Mouse (Mus musculus) embryo, embryonic 9.5 days (tissue): ENCODE measurements at regions not wholly inside any gene's neighbourhood (a gene's known extent, or its start where the extent isn't known, plus 50 kb on each side); places are given as distances from the start of the nearest gene placed in this dataset.

ENCODE experiments used
- DNase-seq: peaks from one replicate; pipeline ENCODE4 v3.0.0-alpha.2; 2017; ENCODE audit errors: extremely low spot score

- no peak for DNase-seq
Measured at GRCm38 (mm10) chr10:9085441-9085840, 199.6 kb upstream of the Sash1 start.

DNA sequence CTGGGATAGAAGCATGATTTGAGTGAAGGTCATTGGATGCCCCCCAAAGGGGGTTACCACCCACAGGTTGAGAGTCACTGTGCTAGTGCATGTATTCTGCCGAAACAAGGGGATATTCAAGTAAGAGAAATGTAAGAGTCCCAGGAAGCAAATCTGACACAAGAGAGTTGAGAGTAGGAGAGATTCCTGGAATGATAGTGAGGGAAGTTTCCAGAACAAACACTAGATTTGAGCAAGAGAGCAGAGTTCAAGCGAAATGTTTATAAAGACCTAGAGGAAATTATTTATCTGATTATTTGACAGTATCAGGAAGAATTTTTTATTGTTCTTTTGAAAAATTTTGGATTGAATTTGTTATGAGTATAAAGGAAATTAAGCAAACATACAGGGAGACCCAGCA lies 189.0 kb upstream of the Sash1 start:
- no peak for DNase-seq

DNA sequence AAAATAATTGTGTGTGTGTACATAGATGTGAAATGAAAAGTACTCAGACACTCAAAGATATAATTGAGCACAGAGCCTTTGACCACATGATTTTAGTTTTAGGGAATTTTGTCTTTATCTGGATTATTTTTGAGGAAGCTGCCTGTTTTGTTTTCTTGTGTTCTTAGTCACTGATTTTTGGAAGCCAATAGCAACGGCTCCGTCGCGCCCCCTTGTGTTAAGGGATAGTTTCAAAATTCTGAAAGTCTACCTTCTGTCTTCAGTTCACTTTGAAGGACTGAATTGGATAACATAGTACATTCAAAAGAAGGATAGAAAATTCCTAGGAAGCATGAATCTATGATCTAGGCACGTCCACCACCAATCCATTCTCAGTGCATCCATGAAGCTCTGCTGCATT lies 185.8 kb upstream of the Sash1 start:
- no peak for DNase-seq

- DNase-seq, result no peak
Measured at GRCm38 (mm10) chr10:9069608-9070190, 183.8 kb upstream of the Sash1 start.

DNA sequence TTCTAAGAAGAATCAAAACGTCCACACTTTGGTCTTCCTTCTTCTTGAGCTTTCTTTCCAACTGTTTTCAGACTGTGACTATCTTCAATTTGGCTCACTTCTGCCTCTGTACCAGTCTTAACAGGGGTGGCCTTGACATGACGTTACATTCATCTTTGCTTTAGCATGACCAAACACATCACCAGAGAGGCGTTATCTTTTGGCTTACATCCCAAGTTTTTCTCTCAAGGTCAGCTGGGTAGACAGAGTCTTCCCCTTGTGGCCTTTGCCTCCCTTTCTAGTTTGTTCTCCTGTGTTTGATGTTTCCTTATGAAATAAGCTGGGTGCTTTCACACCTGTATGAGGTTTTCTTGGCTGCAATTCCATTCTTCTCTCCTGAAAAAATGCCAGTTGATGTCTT lies 180.7 kb upstream of the Sash1 start:
- DNase-seq, result no peak

DNA sequence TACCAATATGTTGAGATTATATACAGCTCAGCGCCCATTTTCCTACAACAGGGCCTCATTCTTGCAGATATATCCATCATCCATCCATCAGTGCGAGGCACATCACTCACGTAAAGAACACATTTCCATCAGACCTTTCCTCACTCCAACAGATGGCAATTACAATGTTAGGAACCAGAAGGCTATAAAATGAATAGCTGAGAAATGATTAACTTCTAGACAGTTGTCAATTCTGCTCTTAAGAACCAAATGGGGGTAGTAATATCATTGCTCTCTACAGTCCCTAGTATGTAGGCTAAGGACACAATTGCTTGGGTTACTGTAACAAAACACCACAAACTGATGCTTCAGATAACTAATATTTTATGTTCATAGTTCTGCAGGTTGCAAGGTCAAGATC lies 176.1 kb upstream of the Sash1 start:
- DNase-seq, result no peak

DNA sequence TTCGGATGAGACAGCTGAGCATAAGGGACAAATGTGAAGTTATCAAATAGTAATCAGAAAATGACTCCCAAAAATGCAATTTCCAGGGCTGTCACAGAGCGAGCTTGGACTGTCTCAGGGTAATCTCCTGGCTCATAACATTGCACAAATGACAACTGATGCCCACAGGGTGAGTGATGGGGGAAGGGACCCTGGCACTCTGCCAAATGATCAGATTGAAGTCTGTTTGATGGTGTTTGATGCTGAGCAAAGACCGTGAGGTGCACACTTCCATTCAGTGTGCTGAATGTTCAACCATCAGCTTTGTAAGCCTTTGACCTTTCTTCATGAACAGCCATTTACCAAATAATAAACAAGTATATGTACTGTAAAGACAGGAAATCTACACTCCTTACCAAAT lies 169.4 kb upstream of the Sash1 start:
- no peak for DNase-seq

- DNase-seq, result peak; percentile 16
Measured at GRCm38 (mm10) chr10:9053371-9053770, 167.5 kb upstream of the Sash1 start.

DNA sequence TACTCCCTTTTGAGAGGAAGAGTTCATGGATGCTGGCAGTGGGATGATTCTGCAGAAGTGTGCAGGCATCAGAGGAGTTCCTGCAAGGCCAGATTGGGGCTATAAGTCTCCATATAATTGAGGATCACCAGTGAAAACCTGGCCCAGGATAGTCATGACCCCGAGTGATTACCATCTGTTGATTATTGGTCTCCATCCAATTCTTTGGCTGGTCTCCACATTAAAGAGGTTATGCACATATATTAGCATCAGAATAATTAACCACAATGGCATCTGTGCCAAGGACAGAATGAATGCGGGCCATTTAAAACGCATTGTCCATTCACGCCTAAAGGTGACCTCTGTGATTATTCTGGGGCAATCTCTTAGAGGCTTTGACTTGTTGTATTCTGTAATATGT lies 161.5 kb upstream of the Sash1 start:
- DNase-seq, result no peak

GRCm38 (mm10) chr10:9044746-9045370 lies 159.0 kb upstream of the Sash1 start:
- no peak for DNase-seq

DNA sequence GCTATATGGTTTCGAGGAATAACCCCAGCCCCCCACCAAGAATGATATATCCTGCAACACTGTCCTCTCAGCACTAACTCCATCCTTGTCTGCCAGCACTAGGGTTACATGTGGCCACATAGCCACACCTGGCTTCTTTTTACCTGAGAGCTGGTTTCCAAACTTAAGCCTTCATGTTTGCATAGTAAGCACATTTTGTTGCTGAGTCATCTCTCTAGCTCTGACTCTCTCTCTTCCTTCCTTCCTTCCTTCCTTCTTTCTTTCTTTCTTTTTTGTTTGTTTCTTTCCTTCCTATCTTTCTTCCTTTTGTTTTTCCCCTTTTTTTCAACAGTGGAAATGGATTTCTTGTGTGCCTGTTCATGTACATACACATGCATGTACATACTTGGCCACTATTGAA lies 157.6 kb upstream of the Sash1 start:
- no peak for DNase-seq

DNA sequence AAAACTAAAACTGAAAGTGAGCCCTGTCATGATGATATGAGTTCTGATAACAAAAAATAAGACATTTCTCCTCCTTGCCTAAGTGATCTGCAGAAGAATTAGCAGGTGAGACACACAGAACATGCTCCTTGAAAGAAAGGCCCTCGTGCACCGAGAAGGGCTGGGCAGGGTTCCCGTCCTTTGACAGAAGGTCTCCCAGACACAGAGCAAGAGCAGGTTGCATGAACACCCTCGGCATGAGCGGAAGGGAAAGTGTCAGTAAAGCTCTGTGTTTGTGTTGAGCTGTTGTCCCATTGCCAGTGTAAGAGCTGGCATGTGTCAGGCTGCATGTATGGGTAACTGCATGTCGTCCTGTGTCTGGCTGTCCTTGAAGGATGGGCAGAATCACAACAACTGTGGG lies 144.6 kb upstream of the Sash1 start:
- no peak for DNase-seq

DNA sequence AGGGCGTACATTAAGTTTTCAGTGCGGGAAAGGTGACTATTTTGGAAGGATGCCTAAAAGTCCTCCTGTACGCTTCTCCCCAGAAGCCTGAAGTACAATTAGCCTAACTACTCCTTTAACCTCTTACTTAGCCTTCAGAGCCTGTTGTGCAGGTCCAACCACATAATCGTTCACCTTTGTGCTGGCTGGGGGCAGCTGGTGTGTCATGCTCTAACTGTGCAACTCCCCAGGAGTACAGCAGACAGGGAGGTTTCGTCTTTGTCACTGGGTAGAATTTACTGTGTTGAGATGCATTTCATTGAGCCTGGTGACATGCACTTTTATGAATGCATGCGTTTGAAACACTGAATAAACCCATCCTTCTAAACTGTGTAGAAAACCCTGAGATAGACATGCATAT lies 143.6 kb upstream of the Sash1 start:
- DNase-seq, result no peak

- no peak for DNase-seq
Measured at GRCm38 (mm10) chr10:9027070-9027807, 141.4 kb upstream of the Sash1 start.

DNA sequence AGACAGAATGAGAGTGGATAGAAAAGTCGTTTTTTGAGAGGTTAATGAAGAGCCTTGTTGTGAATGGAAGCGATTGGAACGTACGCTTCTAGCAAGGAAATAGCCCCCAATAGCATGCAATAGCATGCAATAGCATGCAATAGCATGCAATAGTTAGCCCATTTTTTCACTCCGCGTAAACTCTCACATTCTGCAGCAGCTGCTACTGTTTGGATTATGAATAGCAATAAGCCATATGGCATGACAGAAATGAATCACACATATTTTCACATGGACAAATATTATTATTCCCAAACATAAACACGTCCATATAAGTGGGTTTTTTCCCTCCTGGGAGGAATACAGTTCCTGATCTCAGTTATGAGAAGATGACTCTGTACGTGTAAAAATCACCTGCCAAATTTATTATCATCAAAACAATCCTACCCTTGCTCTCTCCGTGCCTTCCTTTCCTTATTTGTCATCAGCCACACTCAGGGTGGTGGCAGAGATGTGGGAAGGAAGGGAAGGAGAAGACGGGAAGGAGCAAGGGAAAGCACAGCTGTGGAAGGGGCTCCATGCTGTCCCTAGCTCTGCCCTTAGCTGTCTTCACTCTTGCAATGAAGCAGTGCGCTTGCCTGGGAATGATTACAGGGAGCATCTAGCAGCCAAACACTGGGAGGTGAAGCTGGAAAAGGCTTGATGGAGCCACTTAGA lies 129.1 kb upstream of the Sash1 start:
- no peak for DNase-seq

DNA sequence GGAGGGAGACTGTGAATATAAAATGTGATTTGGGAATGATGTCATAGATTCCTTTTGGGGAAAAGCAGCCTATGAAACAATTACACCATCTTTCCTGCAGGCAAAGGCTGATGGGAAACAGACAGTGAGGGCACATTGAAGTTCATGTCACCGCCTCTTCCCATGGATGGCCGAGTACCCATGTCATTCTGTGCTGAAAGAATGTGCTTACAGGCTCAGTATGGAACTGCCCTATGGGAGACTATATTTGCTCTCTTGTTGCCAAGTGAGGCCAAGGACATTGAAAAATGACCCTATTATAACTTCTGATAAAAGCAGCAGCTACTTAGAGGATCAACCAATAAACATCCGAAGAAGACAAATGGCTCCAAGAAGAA lies 127.7 kb upstream of the Sash1 start:
- no peak for DNase-seq

DNA sequence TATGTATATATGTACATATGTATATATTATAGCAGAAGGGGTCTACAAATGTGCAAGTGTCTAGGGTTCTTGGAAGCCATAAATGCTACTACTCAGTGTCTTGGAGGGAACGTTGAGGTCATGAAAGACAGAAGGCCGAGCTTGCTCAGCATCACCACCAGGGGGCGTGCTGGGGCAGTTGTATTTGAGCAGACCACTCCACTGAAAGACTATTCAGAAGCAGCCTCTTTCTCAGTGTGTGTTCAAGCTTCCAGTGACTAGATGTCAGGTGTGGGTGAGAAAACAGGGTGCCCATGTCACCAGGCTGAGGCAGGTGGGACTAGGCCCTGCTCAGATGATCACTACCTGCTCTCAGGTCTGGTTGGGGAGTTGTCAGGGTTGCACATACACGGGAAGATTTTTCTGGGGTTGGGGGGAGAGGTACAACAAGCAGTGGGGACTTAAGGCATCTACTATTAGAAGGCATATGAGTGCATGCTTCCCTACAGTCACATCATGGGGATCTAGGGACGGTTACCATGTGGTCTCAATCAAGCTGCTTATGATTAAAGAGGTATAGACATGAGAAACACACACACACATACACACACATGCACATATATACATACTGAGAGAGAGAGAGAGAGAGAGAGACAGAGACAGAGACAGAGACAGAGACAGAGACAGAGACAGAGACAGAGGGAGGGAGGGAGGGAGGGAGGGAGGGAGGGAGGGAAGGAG lies 127.1 kb upstream of the Sash1 start:
- peak; percentile 68 for DNase-seq

GRCm38 (mm10) chr10:9011906-9012305 lies 126.0 kb upstream of the Sash1 start:
- no peak for DNase-seq

GRCm38 (mm10) chr10:9010191-9010590 lies 124.3 kb upstream of the Sash1 start:
- DNase-seq, result no peak

DNA sequence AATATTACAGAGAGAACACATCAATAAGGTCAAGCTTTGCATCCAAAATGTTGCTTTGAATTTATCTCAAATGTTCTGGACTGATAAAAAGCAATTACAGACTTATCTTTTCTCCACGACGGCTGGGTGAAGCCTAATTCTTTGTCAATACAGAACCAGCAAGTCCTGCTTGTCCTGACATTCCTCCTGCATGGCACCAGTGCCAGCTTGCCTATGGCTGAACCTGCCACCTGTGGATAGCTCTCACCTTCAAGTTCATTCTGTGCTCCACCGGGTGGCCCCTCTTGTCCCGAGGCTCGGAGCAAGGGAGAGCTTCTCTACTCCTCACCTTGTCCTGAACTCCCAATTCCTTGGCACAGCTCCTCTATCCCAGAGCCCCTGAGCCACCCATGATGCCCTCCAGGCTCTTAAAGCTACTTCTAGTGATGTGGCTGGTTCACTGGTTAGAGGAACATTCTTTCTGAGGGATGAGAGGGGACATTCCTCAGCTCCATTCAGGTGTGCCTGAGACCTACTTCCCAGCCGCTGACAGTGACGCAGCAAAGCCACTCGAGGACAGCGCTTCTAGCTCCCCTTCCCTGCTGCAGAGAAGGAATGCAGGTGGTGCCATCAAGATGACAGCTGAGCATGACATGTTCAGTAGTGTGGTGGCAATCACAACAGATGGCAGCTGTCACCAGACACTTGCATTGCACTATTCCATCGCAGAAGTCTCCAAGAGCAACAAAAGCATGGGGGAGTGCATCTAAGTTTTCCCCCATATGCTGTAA lies 119.5 kb upstream of the Sash1 start:
- no peak for DNase-seq

- DNase-seq, result no peak
Measured at GRCm38 (mm10) chr10:9002261-9002660, 116.4 kb upstream of the Sash1 start.
